Mouse (Mus musculus) liver, postnatal 0 days (tissue): Measurements from ENCODE around the gene Nrbp1. TPM values are rescaled to one million over a fixed set of nuclear protein-coding genes. Genes with fewer than 3 reads are reported as not detected.

ENCODE experiments used
- ATAC-seq: fragments of 200-750 bp; cut with Nextera tagmentation; 2 replicates; pipeline ENCODE4 v1.8.0; 2017; ENCODE audit warnings: mild to moderate bottlenecking, moderate library complexity
- DNase-seq: peaks from one replicate; pipeline ENCODE4 v3.0.0-alpha.2; 2016
- H3K27ac ChIP-seq: fragments of 300-500 bp; sonication (generic); 2 replicates; pipeline ENCODE4 v1.5.1; 2014; ENCODE audit warnings: antibody characterized with exemption, moderate library complexity, mild to moderate bottlenecking, low read depth
- H3K27me3 ChIP-seq: fragments of 300-500 bp; sonication (generic); 2 replicates; pipeline ENCODE4 v1.6.1; 2014; ENCODE audit warnings: low read length, control low read depth, mixed read lengths; ENCODE audit not compliant: insufficient read depth
- H3K36me3 ChIP-seq: fragments of 300-500 bp; sonication (generic); replicated peaks from 2 replicates; pipeline ENCODE4 v1.6.1; 2014; ENCODE audit warnings: mild to moderate bottlenecking, control low read depth, low read length, moderate library complexity, mixed read lengths; ENCODE audit not compliant: insufficient read depth
- H3K4me1 ChIP-seq: fragments of 300-500 bp; sonication (generic); 2 replicates; pipeline ENCODE4 v1.6.1; 2014; ENCODE audit warnings: antibody characterized with exemption, mild to moderate bottlenecking, control low read depth; ENCODE audit not compliant: insufficient read depth
- H3K4me2 ChIP-seq: fragments of 300-500 bp; sonication (generic); 2 replicates; pipeline ENCODE4 v1.6.1; 2014; ENCODE audit warnings: low read depth, mild to moderate bottlenecking, low read length, moderate library complexity, mixed read lengths
- H3K4me3 ChIP-seq: fragments of 300-500 bp; sonication (generic); 2 replicates; pipeline ENCODE4 v1.5.1; 2014; ENCODE audit warnings: low read depth, low read length
- H3K9ac ChIP-seq: fragments of 300-500 bp; sonication (generic); replicated peaks from 2 replicates; pipeline ENCODE4 v1.6.1; 2014; ENCODE audit warnings: mild to moderate bottlenecking, moderate library complexity
- H3K9me3 ChIP-seq: fragments of 300-500 bp; sonication (generic); 2 replicates; pipeline ENCODE4 v1.6.1; 2016; ENCODE audit warnings: mild to moderate bottlenecking, control low read depth, low read length, mixed read lengths
- CTCF ChIP-seq: sonication (generic); IDR thresholded peaks from 2 replicates; pipeline ENCODE4 v1.5.1; 2016; ENCODE audit warnings: antibody characterized with exemption, low read depth
- EP300 ChIP-seq: IDR thresholded peaks from 2 replicates; pipeline ENCODE4 v1.6.1; 2016; ENCODE audit warnings: antibody characterized with exemption, low read depth, mild to moderate bottlenecking
- WGBS: fragments of 180-500 bp; shearing (Covaris S2); extraction: QIAGEN DNeasy Blood & Tissue Kit; methylation state at CpG from one replicate; pipeline ENCODE4 v1.1.7; 2014; ENCODE audit not compliant: insufficient replicate concordance; 5-methylcytosine and 5-hydroxymethylcytosine counted together
- polyA plus RNA-seq: library from polyadenylated mRNA; unstranded; fragments of >200 nt; fragmentation: Nextera tagmentation; extraction: Ambion mirVana; gene quantifications from 2 replicates; pipeline ENCODE4 v1.2.1, GENCODE M21; 2015

The Nrbp1 gene
- polyA plus RNA-seq, 1 experiment from 2014 or later: 42.9 TPM

DNA sequence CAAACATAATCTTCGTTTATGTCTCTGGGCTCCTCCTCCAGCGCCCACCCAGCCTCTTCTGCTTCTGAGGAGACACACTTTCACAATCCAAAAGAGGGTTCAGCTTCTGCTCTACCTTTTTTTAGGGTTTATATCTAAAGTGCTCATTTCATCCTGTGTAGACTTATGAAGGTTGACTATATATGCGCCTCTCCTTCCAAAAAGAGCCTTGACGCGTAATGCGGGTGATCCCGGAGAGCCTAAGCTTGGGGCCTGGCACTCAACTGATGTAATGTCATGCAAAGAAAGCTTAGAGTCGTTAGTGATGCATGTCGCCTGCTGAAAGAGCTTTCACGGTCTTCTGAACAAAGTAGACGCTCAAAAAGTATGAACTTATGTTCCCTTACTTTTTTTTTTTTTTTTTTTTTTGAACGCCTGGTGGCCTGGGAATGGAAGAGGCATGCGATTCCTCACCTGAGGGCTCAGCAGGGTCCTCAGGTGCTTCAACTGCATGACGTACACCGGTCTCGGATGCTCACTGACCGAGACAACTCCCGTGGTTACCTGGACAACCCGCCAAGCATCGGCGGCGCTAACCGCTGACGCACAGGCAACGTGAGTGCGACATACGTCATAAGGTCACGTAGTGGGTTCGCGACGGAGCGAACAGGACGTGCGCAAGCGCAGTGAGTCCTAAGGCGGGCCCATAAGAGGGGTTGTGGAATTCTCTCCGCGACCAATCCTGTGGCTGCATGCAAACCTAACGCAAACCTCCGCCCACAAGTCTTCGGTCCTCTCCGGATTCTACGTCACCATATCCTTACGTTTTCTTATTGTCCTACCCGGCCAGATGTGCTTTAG lies 50.1 kb downstream of the Nrbp1 start, which contains the start of gene Ift172:
TSS of gene Ift172 (minus strand) at position 596 of the 840 bp plus-strand sequence.
- peaks cover 26% of the 10 kb centered on the region for H3K4me1 ChIP-seq
- no peaks in the 10 kb centered on the region for H3K9me3 ChIP-seq
- H3K27ac ChIP-seq: peak within 1 kb of the TSS; percentile 79
- H3K27me3 ChIP-seq: peaks cover 4% of the 10 kb centered on the region; the same call in 1 of the 2 replicates
- ATAC-seq (peak; percentile 97), DNase-seq (peak; percentile 95)
- TF ChIP-seq CTCF: no peak
- no peak for TF ChIP-seq EP300
- H3K4me2 ChIP-seq: peak within 1 kb of the TSS; percentile 89
- peak within 1 kb of the TSS; percentile 62 for H3K9ac ChIP-seq
- H3K36me3 ChIP-seq: no peaks in the 10 kb centered on the region
- 1% methylated on average over 45 of the region's 45 CpGs for WGBS
- peak within 1 kb of the TSS; percentile 59 for H3K4me3 ChIP-seq

DNA sequence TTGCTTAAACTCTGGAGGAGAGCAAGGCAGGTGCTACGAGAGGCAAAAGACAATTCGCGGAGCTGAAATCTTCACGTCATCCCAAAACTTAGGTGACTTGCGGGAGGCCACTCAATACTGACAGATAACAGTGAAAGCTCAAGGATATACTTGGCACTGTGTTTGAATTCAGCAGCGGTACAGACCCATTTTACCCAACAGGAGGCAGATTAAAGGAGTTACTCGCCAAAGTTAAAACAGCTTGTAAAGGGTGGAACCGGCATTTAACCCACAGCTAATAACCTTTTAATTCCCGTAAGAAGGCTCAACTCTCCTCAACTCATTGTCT lies 50.7 kb downstream of the Nrbp1 start:
- H3K4me1 ChIP-seq: peaks cover 26% of the 10 kb centered on the region
- peaks cover 4% of the 10 kb centered on the region; the same call in 1 of the 2 replicates for H3K27me3 ChIP-seq
- peak overlapping the region; percentile 89 for H3K4me2 ChIP-seq
- DNase-seq (no peak), ATAC-seq (no peak; the same call in 1 of the 2 replicates)
- H3K27ac ChIP-seq: peak overlapping the region; percentile 79
- no peaks in the 10 kb centered on the region for H3K9me3 ChIP-seq
- TF ChIP-seq CTCF (no peak), EP300 (no peak)
- H3K36me3 ChIP-seq: no peaks in the 10 kb centered on the region
- peak overlapping the region; percentile 49 for H3K9ac ChIP-seq
- WGBS: 3% methylated on average over 9 of the region's 9 CpGs
- H3K4me3 ChIP-seq: peak overlapping the region; percentile 59

- 17% methylated on average over 27 of the region's 29 CpGs for WGBS
- Histone ChIP-seq H3K4me1 (peaks cover 17% of the 10 kb centered on the region), H3K4me3 (peak overlapping the region; percentile 60), H3K27ac (0 out of 2 replicates have a peak overlapping the region, but pooled peaks have one; percentile 3), H3K9ac (peak overlapping the region; percentile 68), H3K27me3 (peaks cover 4% of the 10 kb centered on the region; the same call in 1 of the 2 replicates), H3K4me2 (peak overlapping the region; percentile 88), H3K9me3 (no peaks in the 10 kb centered on the region), H3K36me3 (no peaks in the 10 kb centered on the region)
- TF ChIP-seq CTCF (no peak), EP300 (no peak)
- DNase-seq: peak; percentile 20
- ATAC-seq: no peak
Observed at GRCm38 (mm10) chr5:31294964-31295605, 54.4 kb downstream of the Nrbp1 start.

DNA sequence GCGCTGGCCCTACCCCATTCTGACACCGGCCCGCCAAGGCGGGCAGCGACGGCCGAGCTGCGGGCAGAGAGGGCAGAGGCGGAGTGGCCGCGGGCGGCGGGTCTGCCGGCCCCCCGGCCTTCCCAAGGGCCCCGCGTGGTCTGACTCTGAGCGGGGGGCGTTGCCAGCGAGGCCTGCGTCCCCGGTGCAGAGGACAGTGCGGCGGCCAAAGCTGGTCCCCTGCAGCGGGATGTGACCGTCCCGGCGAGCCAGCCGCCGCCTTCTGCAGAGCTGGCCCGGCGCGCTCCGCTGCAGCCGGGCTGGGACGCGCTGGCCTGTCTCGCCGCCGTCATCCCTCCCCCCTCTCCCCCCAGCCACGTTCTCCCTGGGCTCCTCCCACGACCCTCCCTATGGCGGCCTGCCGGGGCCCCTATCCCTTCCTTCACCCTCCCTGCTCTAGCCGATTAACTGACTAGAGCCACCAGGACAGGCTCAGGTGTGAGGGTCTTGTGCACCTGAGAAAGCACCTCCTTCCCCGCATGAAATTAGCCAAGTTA lies 55.0 kb downstream of the Nrbp1 start, which contains the start of gene Fndc4:
TSS of gene Fndc4 (minus strand) at position 475 of the 536 bp plus-strand sequence.
- peaks cover 11% of the 10 kb centered on the region for H3K4me1 ChIP-seq
- TF ChIP-seq EP300 (no peak), CTCF (no peak)
- no peaks in the 10 kb centered on the region for H3K9me3 ChIP-seq
- H3K9ac ChIP-seq: peak within 1 kb of the TSS; percentile 68
- no peaks in the 10 kb centered on the region for H3K36me3 ChIP-seq
- DNase-seq (peak; percentile 28), ATAC-seq (no peak)
- peak within 1 kb of the TSS; percentile 60 for H3K4me3 ChIP-seq
- peak within 1 kb of the TSS; percentile 69; the same call in 1 of the 2 replicates for H3K27ac ChIP-seq
- under 1% methylated on average over 32 of the region's 46 CpGs for WGBS
- H3K27me3 ChIP-seq: peaks cover 4% of the 10 kb centered on the region; the same call in 1 of the 2 replicates
- H3K4me2 ChIP-seq: peak within 1 kb of the TSS; percentile 88

- no peaks in the 10 kb centered on the region for H3K36me3 ChIP-seq
- TF ChIP-seq EP300: no peak
- TF ChIP-seq CTCF: no peak
- H3K4me3 ChIP-seq: peak within 1 kb of the TSS; percentile 1; the same call in 1 of the 2 replicates
- H3K27ac ChIP-seq: peak within 1 kb of the TSS; percentile 69
- peaks cover 5% of the 10 kb centered on the region for H3K4me1 ChIP-seq
- H3K4me2 ChIP-seq: peak within 1 kb of the TSS; percentile 50
- no peak within 1 kb of the TSS; the same call in 1 of the 2 replicates for H3K9ac ChIP-seq
- WGBS: 46% methylated on average over 13 of the region's 13 CpGs
- peak; percentile 80 for ATAC-seq
- H3K9me3 ChIP-seq: no peaks in the 10 kb centered on the region
- peak; percentile 32 for DNase-seq
- peaks cover 4% of the 10 kb centered on the region; the same call in 1 of the 2 replicates for H3K27me3 ChIP-seq
Observed at GRCm38 (mm10) chr5:31297047-31297757, 56.5 kb downstream of the Nrbp1 start, which contains the start of gene Gckr. Gene Gckr, plus strand, starts transcription at chr5:31297443.
